Mouse (Mus musculus) myocyte (in vitro differentiated cells): ENCODE measurements at regions not wholly inside any gene's neighbourhood (a gene's known extent, or its start where the extent isn't known, plus 50 kb on each side); places are given as distances from the start of the nearest gene placed in this dataset.

Experiments used
- H3K27me3 ChIP-seq: one replicate; pipeline ENCODE4 v1.6.1; 2011; ENCODE audit not compliant: control insufficient read depth, insufficient read depth, insufficient read length
- H3K36me3 ChIP-seq: one replicate; pipeline ENCODE4 v1.6.1; 2011; ENCODE audit not compliant: control insufficient read depth, insufficient read depth
- H3K4me2 ChIP-seq: one replicate; pipeline ENCODE4 v1.6.1; 2011; ENCODE audit warnings: low read depth, control low read depth
- H3K4me3 ChIP-seq: one replicate; pipeline ENCODE4 v1.5.1; 2011; ENCODE audit warnings: mild to moderate bottlenecking, control low read depth, moderate library complexity
- H3K79me2 ChIP-seq: one replicate; pipeline ENCODE4 v1.6.1; 2011; ENCODE audit not compliant: control insufficient read depth, insufficient read depth
- H3ac ChIP-seq: one replicate; pipeline ENCODE4 v1.6.1; 2011; ENCODE audit not compliant: control insufficient read depth, insufficient read length
- CEBPB ChIP-seq: IDR thresholded peaks from 2 replicates; pipeline ENCODE4 v1.6.1; 2011; ENCODE audit warnings: mild to moderate bottlenecking, moderate library complexity; ENCODE audit not compliant: poor library complexity, insufficient read depth, severe bottlenecking
- E2F4 ChIP-seq: IDR thresholded peaks from one replicate; pipeline ENCODE4 v1.6.1; 2011; ENCODE audit warnings: mild to moderate bottlenecking, control low read depth, moderate library complexity; ENCODE audit not compliant: insufficient read depth
- MAX ChIP-seq: IDR thresholded peaks from one replicate; pipeline ENCODE4 v1.6.1; 2011; ENCODE audit warnings: low read depth, mild to moderate bottlenecking, control low read depth
- MYOD1 ChIP-seq, 3 experiments: IDR thresholded peaks; one replicate each; pipeline ENCODE4 v1.6.1; 2011; ENCODE audit warnings: control low read depth in 2 of 3, low read depth in 2 of 3, mild to moderate bottlenecking in 2 of 3, moderate library complexity in 1 of 3; ENCODE audit not compliant: insufficient read length in 2 of 3, control insufficient read depth in 1 of 3
- MYOG ChIP-seq, 3 experiments: IDR thresholded peaks; one replicate each; pipeline ENCODE4 v1.6.1; 2011; ENCODE audit warnings: control low read depth in 2 of 3, low read depth in 2 of 3, mild to moderate bottlenecking in 2 of 3; ENCODE audit not compliant: insufficient read length in 2 of 3, control insufficient read depth in 1 of 3, insufficient read depth in 1 of 3
- POLR2A ChIP-seq: IDR thresholded peaks from one replicate; pipeline ENCODE4 v1.6.1; 2011; ENCODE audit warnings: low read depth, mild to moderate bottlenecking, control low read depth, moderate library complexity; ENCODE audit not compliant: insufficient read length
- POLR2AphosphoS2 ChIP-seq: IDR thresholded peaks from one replicate; pipeline ENCODE4 v1.6.1; 2011; ENCODE audit warnings: low read depth, control low read depth; ENCODE audit not compliant: insufficient read length
- REST ChIP-seq: IDR thresholded peaks from one replicate; pipeline ENCODE4 v1.6.1; 2011; ENCODE audit warnings: mild to moderate bottlenecking, control low read depth, moderate library complexity; ENCODE audit not compliant: insufficient read depth, insufficient read length
- SRF ChIP-seq: IDR thresholded peaks from one replicate; pipeline ENCODE4 v1.6.1; 2011; ENCODE audit warnings: low read depth; ENCODE audit not compliant: control insufficient read depth, insufficient read length
- TCF12 ChIP-seq: IDR thresholded peaks from one replicate; pipeline ENCODE4 v1.6.1; 2011; ENCODE audit warnings: mild to moderate bottlenecking, control low read depth; ENCODE audit not compliant: poor library complexity, insufficient read depth, severe bottlenecking
- TCF3 ChIP-seq: IDR thresholded peaks from one replicate; pipeline ENCODE4 v1.6.1; 2011; ENCODE audit warnings: low read depth, control low read depth; ENCODE audit not compliant: insufficient read length
- USF1 ChIP-seq: IDR thresholded peaks from one replicate; pipeline ENCODE4 v1.6.1; 2011; ENCODE audit warnings: low read depth, mild to moderate bottlenecking, control low read depth, moderate library complexity

DNA sequence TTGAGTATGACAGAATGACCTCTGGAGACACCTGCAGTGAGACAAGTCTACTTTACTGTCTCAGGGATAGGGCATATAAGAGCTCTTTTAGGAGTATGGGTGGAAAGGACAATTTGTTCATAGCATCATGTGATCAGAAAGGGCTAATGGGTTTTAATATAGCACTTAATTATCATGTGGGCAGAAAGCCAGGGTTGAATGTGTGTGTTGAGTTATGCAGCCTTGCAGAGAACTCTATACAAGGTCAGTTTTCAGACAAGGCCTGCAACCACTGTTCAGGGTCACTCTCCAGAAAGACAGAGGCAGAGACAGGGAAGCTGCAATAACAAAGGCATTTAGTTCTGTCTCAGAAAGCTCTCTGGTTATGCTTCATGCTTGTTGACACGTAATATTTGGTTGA lies 292.6 kb upstream of the Sorcs1 start:
- TF ChIP-seq TCF3, result no peak
- Histone ChIP-seq H3K27me3 (no peaks in the 10 kb centered on the region), H3K36me3 (no peaks in the 10 kb centered on the region), H3ac (no peak overlapping the region), H3K4me3 (no peak overlapping the region), H3K79me2 (no peaks in the 10 kb centered on the region), H3K4me2 (no peak overlapping the region)

DNA sequence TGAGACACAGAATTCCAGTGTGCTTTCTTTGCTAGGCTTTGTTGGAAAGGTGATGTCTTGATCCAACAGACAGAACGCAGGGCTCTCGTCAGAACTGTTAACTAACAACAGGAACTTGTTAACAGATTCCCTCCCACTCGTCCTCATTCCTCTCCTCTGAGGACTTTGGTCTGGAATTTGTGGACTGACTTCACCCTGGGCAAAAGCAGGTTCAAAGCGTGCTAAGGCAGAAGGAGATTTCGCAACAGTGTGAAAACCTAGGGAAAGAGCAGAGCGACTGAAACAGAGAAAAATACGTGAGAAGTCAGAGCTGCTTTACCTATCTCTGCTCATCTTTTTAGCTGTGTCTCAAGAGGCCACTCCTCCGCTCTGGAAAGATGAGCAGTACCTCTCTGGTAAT lies 283.5 kb upstream of the Sorcs1 start:
- Histone ChIP-seq H3K4me2 (no peak overlapping the region), H3K4me3 (no peak overlapping the region)

DNA sequence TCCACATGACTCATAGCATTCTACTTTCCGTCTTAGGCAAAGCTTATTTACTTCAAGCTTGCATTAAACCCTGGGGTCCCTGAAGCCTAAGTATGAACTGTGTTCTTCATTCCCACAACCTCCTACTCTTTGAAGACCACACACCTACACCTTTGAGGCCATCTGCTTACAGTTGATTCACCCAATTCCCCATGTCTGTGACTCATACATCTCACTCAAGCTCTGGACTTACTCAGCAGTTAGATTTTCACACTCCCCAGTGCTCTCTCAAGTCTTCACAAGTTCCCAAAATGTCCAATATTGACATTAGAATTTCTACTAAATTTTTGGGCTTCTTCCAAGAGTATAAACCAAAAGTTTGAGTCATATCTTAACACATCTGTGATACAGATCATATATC lies 266.6 kb upstream of the Sorcs1 start:
- TF ChIP-seq TCF12, result no peak
- no peak for TF ChIP-seq E2F4
- TF ChIP-seq POLR2A, result no peak
- Histone ChIP-seq H3K4me3 (no peak overlapping the region), H3K27me3 (no peaks in the 10 kb centered on the region), H3K4me2 (no peak overlapping the region), H3K36me3 (no peaks in the 10 kb centered on the region), H3ac (no peak overlapping the region), H3K79me2 (no peaks in the 10 kb centered on the region)

More for the DNA sequence above, 283.5 kb upstream of the Sorcs1 start:
- no peaks in the 10 kb centered on the region for H3K79me2 ChIP-seq
- no peak overlapping the region for H3ac ChIP-seq
- H3K36me3 ChIP-seq, result no peaks in the 10 kb centered on the region
- TF ChIP-seq CEBPB (peak; percentile 71; the same call in 1 of the 2 replicates), E2F4 (no peak)
- H3K27me3 ChIP-seq, result no peaks in the 10 kb centered on the region

DNA sequence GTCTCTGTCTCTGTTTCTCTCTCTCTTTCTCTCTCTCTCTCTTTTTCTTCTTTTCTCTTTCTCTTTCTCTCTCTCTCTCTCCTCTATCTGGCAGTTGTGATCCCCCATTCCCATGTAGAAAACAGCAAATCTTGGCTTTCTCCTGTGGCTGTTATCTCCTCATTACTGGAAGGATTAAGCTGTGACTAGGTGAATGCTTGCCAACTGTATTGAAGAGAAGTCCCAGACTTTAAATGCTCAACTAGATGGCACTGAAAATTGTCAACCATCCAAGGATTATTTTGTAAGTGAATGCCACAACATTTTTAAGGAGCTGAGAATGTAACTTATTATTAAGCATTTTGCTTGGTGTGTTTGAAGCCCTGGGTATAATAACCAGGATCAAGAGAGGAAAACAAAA lies 233.2 kb upstream of the Sorcs1 start:
- no peak overlapping the region for H3ac ChIP-seq
- no peaks in the 10 kb centered on the region for H3K27me3 ChIP-seq
- TF ChIP-seq TCF3 (no peak), USF1 (no peak), POLR2AphosphoS2 (no peak), MAX (no peak), POLR2A (no peak), MYOG (IDR thresholded peaks at IDR 0.05; ENCODE audit: control insufficient read depth in 1 of 3, insufficient read depth in 1 of 3, insufficient read length in 2 of 3, low read depth in 2 of 3) (no peak), CEBPB (no peak), SRF (no peak), REST (no peak)
- H3K79me2 ChIP-seq, result no peaks in the 10 kb centered on the region
- no peak overlapping the region for H3K4me3 ChIP-seq
- H3K4me2 ChIP-seq, result no peak overlapping the region
- no peaks in the 10 kb centered on the region for H3K36me3 ChIP-seq

DNA sequence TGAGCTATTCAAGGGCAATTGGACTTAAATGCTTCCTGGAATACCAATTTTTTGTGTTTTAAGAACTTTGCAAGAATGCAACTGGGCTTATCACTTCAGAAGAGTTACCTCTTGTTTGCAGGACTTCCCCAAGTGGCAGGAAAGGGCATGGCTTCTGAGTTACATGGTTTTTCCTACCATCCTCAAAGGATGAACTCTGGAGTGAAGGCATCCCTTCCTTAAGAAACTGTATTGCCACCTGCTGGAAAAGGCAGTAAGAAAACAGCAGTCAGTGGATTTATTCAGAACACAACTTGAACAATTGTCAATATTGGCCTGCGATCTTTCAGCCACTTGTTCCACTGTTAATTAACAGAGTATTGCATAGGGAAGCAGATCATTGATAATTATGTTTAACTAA lies 232.2 kb upstream of the Sorcs1 start:
- Histone ChIP-seq H3ac (no peak overlapping the region), H3K36me3 (no peaks in the 10 kb centered on the region), H3K4me3 (no peak overlapping the region), H3K4me2 (no peak overlapping the region), H3K27me3 (no peaks in the 10 kb centered on the region), H3K79me2 (no peaks in the 10 kb centered on the region)
- TF ChIP-seq MYOD1 (IDR thresholded peaks at IDR 0.05; ENCODE audit: control insufficient read depth in 1 of 3, insufficient read length in 2 of 3, low read depth in 2 of 3) (no peak), MAX (no peak), SRF (no peak), TCF3 (no peak), MYOG (IDR thresholded peaks at IDR 0.05; ENCODE audit: control insufficient read depth in 1 of 3, insufficient read depth in 1 of 3, insufficient read length in 2 of 3, low read depth in 2 of 3) (no peak), CEBPB (no peak), POLR2AphosphoS2 (no peak), REST (no peak), POLR2A (no peak), TCF12 (no peak), E2F4 (no peak), USF1 (no peak)

DNA sequence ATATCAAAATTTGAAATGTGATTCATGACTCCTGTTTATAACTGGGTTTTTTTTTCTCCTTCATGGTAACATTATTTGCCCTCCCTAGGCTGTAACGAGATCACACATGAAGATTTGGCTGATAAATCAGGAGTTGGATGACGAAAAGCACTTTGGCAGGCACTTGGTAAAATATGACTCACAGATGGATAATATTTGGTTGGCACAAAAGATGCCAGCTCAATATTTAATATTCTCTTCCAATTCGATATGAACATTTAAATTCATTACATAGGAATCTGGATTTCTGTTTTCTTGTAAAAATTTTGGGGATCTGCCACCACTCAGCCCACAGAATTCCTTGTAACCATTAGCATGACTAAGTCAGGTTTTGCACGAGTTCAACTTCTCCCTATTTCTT lies 230.3 kb upstream of the Sorcs1 start:
- no peak overlapping the region for H3K4me3 ChIP-seq
- TF ChIP-seq CEBPB (0 out of 2 replicates have a peak, but pooled peaks have one; percentile 19), E2F4 (no peak), TCF12 (no peak)

More for the DNA sequence above, 230.3 kb upstream of the Sorcs1 start:
- no peaks in the 10 kb centered on the region for H3K36me3 ChIP-seq
- H3K79me2 ChIP-seq, result no peaks in the 10 kb centered on the region
- H3ac ChIP-seq, result no peak overlapping the region
- no peak overlapping the region for H3K4me2 ChIP-seq
- H3K27me3 ChIP-seq, result no peaks in the 10 kb centered on the region
